Mouse (Mus musculus) c-Kit-positive CD71-negative TER-119-negative erythroid progenitor cells, embryonic 14.5 days (primary cell): Measurements from ENCODE around the gene Ccdc27.

Experiments used
- DNase-seq: peaks from one replicate; pipeline ENCODE4 v3.0.0-alpha.2; 2013; ENCODE audit warnings: low read depth

Ccdc27 gene

GRCm38 (mm10) chr4:154025641-154026440, 16.6 kb downstream of the Ccdc27 start, which contains the start of gene Smim1:
Gene Smim1, minus strand, starts transcription at chr4:154026230.
- no peak for DNase-seq

GRCm38 (mm10) chr4:154024729-154025521, 17.6 kb downstream of the Ccdc27 start:
- DNase-seq, result no peak

DNA sequence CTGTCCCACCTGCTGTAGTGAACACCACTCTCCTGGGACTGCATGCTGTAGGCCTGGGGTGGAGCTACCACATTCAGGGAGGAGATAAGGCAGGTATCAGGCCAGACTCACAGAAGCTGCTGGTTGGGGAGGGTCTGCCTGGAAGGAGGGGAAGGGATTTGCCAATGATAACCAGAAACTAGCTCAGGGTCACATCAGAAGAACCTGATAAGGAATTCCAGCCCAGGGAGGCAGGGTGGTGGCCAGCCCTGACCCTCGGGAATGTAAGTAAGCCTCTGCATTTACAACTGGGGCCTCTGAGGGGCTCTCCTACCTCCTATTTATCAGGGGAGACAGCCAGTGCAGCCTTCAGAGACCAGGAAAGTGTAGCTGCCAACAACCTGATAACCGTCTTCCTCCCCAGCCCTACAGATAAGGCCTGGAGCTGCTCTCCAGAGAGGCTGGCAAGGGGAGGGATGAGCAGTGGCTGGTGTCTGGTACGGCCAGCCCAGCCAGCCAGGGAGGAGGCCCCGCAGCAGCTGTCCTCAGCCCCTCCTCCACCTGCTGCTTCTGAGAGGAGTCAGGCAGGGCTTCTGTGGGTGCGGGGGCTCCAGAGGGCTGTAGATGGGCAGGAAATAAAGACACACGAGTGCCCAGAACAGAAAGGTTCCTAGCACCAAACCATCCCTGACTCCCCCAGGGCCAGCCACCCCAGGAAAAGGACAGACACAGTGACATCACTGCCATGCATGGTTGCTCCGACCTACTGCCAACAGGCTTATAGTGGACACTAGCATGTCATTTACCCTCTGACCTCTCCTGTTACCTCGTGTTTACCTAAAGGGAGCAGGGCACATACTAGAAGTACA, 18.5 kb downstream of the Ccdc27 start:
- no peak for DNase-seq

- DNase-seq, result no peak
Observed at GRCm38 (mm10) chr4:154022844-154023243, 19.6 kb downstream of the Ccdc27 start.

DNA sequence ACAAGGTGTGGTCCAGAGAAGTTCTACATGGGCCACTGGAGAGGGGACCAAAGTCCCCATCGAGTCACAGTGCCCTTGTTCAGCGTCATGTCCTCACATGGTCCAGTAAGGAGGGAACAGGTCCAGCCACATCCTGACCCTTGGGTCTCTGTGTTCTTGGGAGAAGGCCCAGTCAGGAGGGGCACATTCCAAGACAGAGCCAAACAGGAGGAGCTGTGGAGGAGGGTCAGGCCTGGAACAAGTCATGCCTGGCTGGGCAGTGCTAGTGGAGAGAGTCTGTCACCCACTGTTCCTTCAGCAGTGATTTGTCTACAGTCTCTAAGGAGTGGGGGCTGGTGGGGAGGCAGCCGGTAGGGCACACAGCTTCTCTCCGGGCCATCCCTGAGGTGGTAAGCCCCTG, 20.1 kb downstream of the Ccdc27 start:
- DNase-seq, result no peak

GRCm38 (mm10) chr4:154021432-154021831, 21.0 kb downstream of the Ccdc27 start:
- no peak for DNase-seq

GRCm38 (mm10) chr4:154019571-154019970, 22.9 kb downstream of the Ccdc27 start:
- DNase-seq, result no peak

- no peak for DNase-seq
Observed at GRCm38 (mm10) chr4:154015476-154015875, 27.0 kb downstream of the Ccdc27 start.

DNA sequence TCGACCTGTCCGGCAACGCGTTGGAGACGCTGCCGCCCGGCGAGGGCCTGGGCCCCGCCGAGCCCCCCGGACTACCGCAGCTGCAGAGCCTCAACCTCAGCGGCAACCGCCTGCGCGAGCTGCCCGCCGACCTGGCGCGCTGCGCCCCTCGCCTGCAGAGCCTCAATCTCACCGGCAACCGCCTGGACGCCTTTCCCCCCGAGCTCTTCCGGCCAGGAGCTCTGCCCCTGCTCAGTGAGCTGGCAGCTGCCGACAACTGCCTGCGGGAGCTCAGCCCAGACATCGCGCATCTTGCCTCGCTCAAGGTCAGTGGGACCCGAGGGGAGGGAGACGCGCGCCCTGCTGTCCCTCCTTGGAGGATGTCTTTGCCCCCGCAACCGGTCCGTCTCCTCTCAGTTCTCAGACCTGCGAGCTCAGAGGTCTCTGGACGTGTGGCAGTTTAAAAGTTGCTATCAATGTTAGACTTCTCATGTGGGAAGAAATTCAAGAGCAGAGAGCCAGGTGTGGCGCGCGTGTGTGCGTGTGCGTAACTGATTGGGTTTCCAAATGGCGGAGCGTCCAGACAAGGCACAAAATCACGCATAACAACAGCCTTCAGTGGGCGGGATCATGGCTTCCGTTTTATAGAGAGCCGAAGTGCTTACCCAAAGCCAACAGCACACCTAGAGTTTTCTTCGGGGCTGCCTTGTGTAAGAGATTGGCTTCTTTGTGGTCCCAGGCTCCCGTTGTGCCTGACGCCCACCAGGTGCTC, 30.2 kb downstream of the Ccdc27 start:
- DNase-seq, result no peak

DNA sequence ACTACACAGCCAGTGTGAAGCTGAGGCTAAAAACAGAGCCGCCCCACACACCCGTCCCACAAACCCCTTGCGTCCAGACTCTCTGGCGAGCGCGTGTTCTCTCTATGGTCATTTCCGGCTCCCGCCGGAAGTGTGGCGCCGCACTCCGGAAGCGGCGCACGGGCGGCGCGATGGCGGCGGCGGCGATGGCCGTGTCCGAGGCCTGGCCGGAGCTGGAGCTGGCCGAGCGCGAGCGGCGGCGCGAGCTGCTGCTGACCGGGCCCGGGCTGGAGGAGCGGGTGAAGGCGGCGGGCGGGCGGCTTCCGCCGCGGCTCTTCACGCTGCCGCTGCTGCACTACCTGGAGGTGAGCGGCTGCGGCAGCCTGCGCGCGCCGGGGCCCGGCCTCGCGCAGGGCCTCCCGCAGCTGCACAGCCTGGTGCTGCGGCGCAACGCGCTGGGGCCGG, 30.8 kb downstream of the Ccdc27 start, which contains the start of gene Lrrc47:
Gene Lrrc47 (plus strand): TSS at position 86 of the 444 bp plus-strand sequence.
- DNase-seq, result peak; percentile 66

GRCm38 (mm10) chr4:154010907-154011645, 31.4 kb downstream of the Ccdc27 start:
- DNase-seq, result no peak

DNA sequence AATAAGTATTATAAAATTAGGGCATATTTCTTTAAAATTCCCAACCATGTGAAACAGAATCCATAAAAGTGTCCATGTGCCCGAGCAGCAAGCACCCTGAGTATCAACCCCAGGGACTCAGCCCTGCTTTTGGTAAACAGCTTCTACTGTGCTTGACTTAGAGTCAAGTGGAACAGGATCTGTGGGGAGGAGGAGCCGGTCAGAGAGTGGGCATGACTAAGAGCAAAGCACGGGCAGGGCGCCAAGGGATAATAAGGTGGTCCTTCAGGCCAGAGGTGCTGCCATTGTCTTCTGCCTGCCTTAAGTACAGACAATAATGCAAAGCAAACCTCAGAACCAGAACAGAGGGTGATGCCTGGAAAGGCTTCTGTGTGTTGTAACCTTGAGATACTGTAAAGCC, 34.7 kb downstream of the Ccdc27 start:
- no peak for DNase-seq

- DNase-seq, result no peak
Observed at GRCm38 (mm10) chr4:154006264-154006663, 36.2 kb downstream of the Ccdc27 start.

GRCm38 (mm10) chr4:154005488-154005887, 37.0 kb downstream of the Ccdc27 start:
- DNase-seq, result no peak

DNA sequence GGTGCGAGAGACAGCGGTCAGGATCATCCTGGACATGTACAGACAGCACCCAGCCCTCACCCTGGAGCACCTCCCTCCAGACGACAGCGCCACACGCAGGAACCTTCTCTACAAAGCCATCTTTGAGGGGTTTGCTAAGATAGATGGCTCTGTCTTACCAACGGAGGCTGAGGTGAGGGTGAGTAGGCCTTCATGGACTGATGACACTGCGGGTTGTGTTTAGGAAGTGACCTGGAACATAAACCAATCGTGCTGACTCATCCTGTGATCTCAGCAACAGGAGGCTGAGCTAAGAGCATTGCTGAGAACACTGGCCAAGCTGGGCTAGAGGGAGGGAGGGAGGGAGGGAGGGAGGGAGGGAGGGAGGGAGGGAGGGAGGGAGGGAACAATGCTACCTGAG, 49.0 kb downstream of the Ccdc27 start:
- DNase-seq, result no peak

- no peak for DNase-seq
Observed at GRCm38 (mm10) chr4:153992715-153993114, 49.8 kb downstream of the Ccdc27 start.

GRCm38 (mm10) chr4:153980470-153980869, 62.0 kb downstream of the Ccdc27 start:
- no peak for DNase-seq

GRCm38 (mm10) chr4:153979243-153979642, 63.2 kb downstream of the Ccdc27 start:
- DNase-seq, result no peak
